Mouse (Mus musculus) ES-E14 (cell line): Measurements from ENCODE around the gene Bmp2k.

Experiments
- CHD2 ChIP-seq: IDR thresholded peaks from 2 replicates; pipeline ENCODE4 v1.6.1; 2014; ENCODE audit warnings: mild to moderate bottlenecking, low read depth, low read length, inconsistent platforms
- HCFC1 ChIP-seq: IDR thresholded peaks from 2 replicates; pipeline ENCODE4 v1.6.1; 2012; ENCODE audit warnings: low read length, inconsistent platforms, borderline replicate concordance; ENCODE audit not compliant: insufficient read depth
- MAFK ChIP-seq: IDR thresholded peaks from 2 replicates; pipeline ENCODE4 v1.6.1; 2014; ENCODE audit warnings: mild to moderate bottlenecking, low read depth, low read length, inconsistent platforms; ENCODE audit not compliant: insufficient read depth
- ZC3H11A ChIP-seq: IDR thresholded peaks from 2 replicates; pipeline ENCODE4 v1.6.1; 2012; ENCODE audit warnings: low read depth, mild to moderate bottlenecking, inconsistent platforms, low read length, borderline replicate concordance
- ZNF384 ChIP-seq: IDR thresholded peaks from 2 replicates; pipeline ENCODE4 v1.6.1; 2012; ENCODE audit warnings: low read depth, low read length, inconsistent platforms

- no peak for TF ChIP-seq CHD2
- TF ChIP-seq ZC3H11A: no peak
- no peak for TF ChIP-seq MAFK
- no peak for TF ChIP-seq ZNF384
- TF ChIP-seq HCFC1: no peak
Measured at GRCm38 (mm10) chr5:97124977-97125376, 127.5 kb downstream of the Bmp2k start.
